Mouse (Mus musculus) CH12.LX (cell line): ENCODE data around the gene Mxd4. TPM values are rescaled to one million over a fixed set of nuclear protein-coding genes. Genes with fewer than 3 reads are reported as not detected.

Source experiments
- DNase-seq: peaks from one replicate; pipeline ENCODE4 v3.0.0-alpha.2; 2013; ENCODE audit errors: extremely low read depth
- H3K27ac ChIP-seq: 2 replicates; pipeline ENCODE4 v1.5.1; 2012; ENCODE audit warnings: low read depth, mild to moderate bottlenecking, control low read depth, moderate library complexity; ENCODE audit not compliant: insufficient read depth
- H3K27me3 ChIP-seq: replicated peaks from 2 replicates; pipeline ENCODE3; 2012; ENCODE audit warnings: inconsistent platforms
- H3K36me3 ChIP-seq, 2 experiments: replicated peaks in 1 of 2; 2 replicates each; pipeline versions ENCODE3 to v1.6.1; 2012; ENCODE audit warnings: inconsistent platforms in 1 of 2, low read length in 1 of 2, mild to moderate bottlenecking in 1 of 2, mixed read lengths in 1 of 2, moderate library complexity in 1 of 2; ENCODE audit not compliant: control insufficient read depth in 1 of 2, insufficient read depth in 1 of 2
- H3K4me1 ChIP-seq, 2 experiments: 2 replicates each; pipeline ENCODE4 v1.6.1; 2012; ENCODE audit warnings: inconsistent platforms in 1 of 2, moderate library complexity in 1 of 2; ENCODE audit not compliant: insufficient read depth in 2 of 2, control insufficient read depth in 1 of 2
- H3K4me2 ChIP-seq: 2 replicates; pipeline ENCODE4 v1.6.1; 2012; ENCODE audit warnings: low read depth, mild to moderate bottlenecking, control low read depth; ENCODE audit not compliant: poor library complexity, insufficient read depth, severe bottlenecking
- H3K4me3 ChIP-seq, 3 experiments: fragments of 150-350 bp in 1 of 3; sonication (generic) in 1 of 3; replicated peaks in 1 of 3; 2 replicates each; pipeline versions ENCODE3 to v1.5.1; 2011 to 2012; ENCODE audit warnings: low read depth in 2 of 3, low read length in 2 of 3, mild to moderate bottlenecking in 2 of 3, moderate library complexity in 2 of 3, control low read depth in 1 of 3, improper control_type of control experiment in 1 of 3, inconsistent platforms in 1 of 3, mixed read lengths in 1 of 3; ENCODE audit not compliant: poor library complexity in 1 of 3
- H3K79me2 ChIP-seq: replicated peaks from 2 replicates; pipeline ENCODE4 v1.6.1; 2012; ENCODE audit warnings: mild to moderate bottlenecking, moderate library complexity; ENCODE audit not compliant: control insufficient read depth, poor library complexity, insufficient read depth, severe bottlenecking; ENCODE audit errors: extremely low read depth
- H3K9ac ChIP-seq: 2 replicates; pipeline ENCODE4 v1.6.1; 2012; ENCODE audit warnings: low read depth, mild to moderate bottlenecking, control low read depth, moderate library complexity; ENCODE audit not compliant: insufficient read depth
- H3K9me3 ChIP-seq: replicated peaks from 2 replicates; pipeline ENCODE3; 2012; ENCODE audit warnings: low read length, inconsistent platforms, mixed read lengths
- CHD1 ChIP-seq: IDR thresholded peaks from 2 replicates; pipeline ENCODE4 v1.6.1; 2012; ENCODE audit warnings: low read depth, low read length, improper control_type of control experiment, inconsistent platforms
- CHD2 ChIP-seq: IDR thresholded peaks from 2 replicates; pipeline ENCODE4 v1.6.1; 2011; ENCODE audit warnings: low read length, improper control_type of control experiment
- CTCF ChIP-seq, 2 experiments: IDR thresholded peaks in 1 of 2; conservative IDR thresholded peaks in 1 of 2; 2 replicates each; pipeline ENCODE4 v1.5.1; 2011 to 2012; ENCODE audit warnings: low read depth in 2 of 2, low read length in 2 of 2, improper control_type of control experiment in 1 of 2, inconsistent platforms in 1 of 2, mild to moderate bottlenecking in 1 of 2, moderate library complexity in 1 of 2
- E2F4 ChIP-seq: IDR thresholded peaks from 2 replicates; pipeline ENCODE4 v1.6.1; 2011; ENCODE audit warnings: low read depth, low read length, improper control_type of control experiment; ENCODE audit not compliant: insufficient replicate concordance
- EP300 ChIP-seq: IDR thresholded peaks from 2 replicates; pipeline ENCODE4 v1.6.1; 2011; ENCODE audit warnings: low read length, improper control_type of control experiment
- ETS1 ChIP-seq: conservative IDR thresholded peaks from 2 replicates; pipeline ENCODE4 v1.6.1; 2012; ENCODE audit warnings: low read depth, mild to moderate bottlenecking, inconsistent platforms, low read length, improper control_type of control experiment, moderate library complexity
- HCFC1 ChIP-seq: IDR thresholded peaks from 2 replicates; pipeline ENCODE4 v1.6.1; 2012; ENCODE audit warnings: low read depth, mild to moderate bottlenecking, inconsistent platforms, low read length, improper control_type of control experiment
- IRF4 ChIP-seq: IDR thresholded peaks from 2 replicates; pipeline ENCODE4 v1.6.1; 2014; ENCODE audit warnings: low read depth, mild to moderate bottlenecking, inconsistent platforms, low read length, improper control_type of control experiment
- MAFK ChIP-seq: IDR thresholded peaks from 2 replicates; pipeline ENCODE4 v1.6.1; 2011; ENCODE audit warnings: low read length, improper control_type of control experiment; ENCODE audit not compliant: insufficient replicate concordance
- MAX ChIP-seq: IDR thresholded peaks from 2 replicates; pipeline ENCODE4 v1.6.1; 2011; ENCODE audit warnings: low read length, improper control_type of control experiment
- MXI1 ChIP-seq: IDR thresholded peaks from 2 replicates; pipeline ENCODE4 v1.6.1; 2011; ENCODE audit warnings: mild to moderate bottlenecking, low read depth, low read length, improper control_type of control experiment
- NRF1 ChIP-seq: IDR thresholded peaks from 2 replicates; pipeline ENCODE4 v1.6.1; 2014; ENCODE audit warnings: low read depth, mild to moderate bottlenecking, inconsistent platforms, low read length, improper control_type of control experiment, moderate library complexity
- PAX5 ChIP-seq: IDR thresholded peaks from 2 replicates; pipeline ENCODE4 v1.6.1; 2012; ENCODE audit warnings: low read length, inconsistent platforms, mixed read lengths
- POLR2A ChIP-seq: IDR thresholded peaks from 2 replicates; pipeline ENCODE4 v1.6.1; 2011; ENCODE audit warnings: low read depth, mild to moderate bottlenecking, improper control_type of control experiment, low read length
- RAD21 ChIP-seq: IDR thresholded peaks from 2 replicates; pipeline ENCODE4 v1.6.1; 2011; ENCODE audit warnings: low read depth, mild to moderate bottlenecking, low read length, improper control_type of control experiment, moderate library complexity
- RCOR1 ChIP-seq: conservative IDR thresholded peaks from 2 replicates; pipeline ENCODE4 v1.6.1; 2012; ENCODE audit warnings: low read depth, mild to moderate bottlenecking, inconsistent platforms, low read length, improper control_type of control experiment
- TBP ChIP-seq: conservative IDR thresholded peaks from 2 replicates; pipeline ENCODE4 v1.6.1; 2011; ENCODE audit warnings: low read depth, low read length, improper control_type of control experiment
- USF1 ChIP-seq: IDR thresholded peaks from 2 replicates; pipeline ENCODE4 v1.6.1; 2014; ENCODE audit warnings: low read depth, mild to moderate bottlenecking, inconsistent platforms, low read length, improper control_type of control experiment
- ZC3H11A ChIP-seq: IDR thresholded peaks from 2 replicates; pipeline ENCODE4 v1.6.1; 2012; ENCODE audit warnings: low read depth, mild to moderate bottlenecking, inconsistent platforms, low read length, improper control_type of control experiment
- ZKSCAN1 ChIP-seq: IDR thresholded peaks from 2 replicates; pipeline ENCODE4 v1.6.1; 2012; ENCODE audit warnings: low read depth, inconsistent platforms, low read length, improper control_type of control experiment, borderline replicate concordance
- ZNF384 ChIP-seq: IDR thresholded peaks from 2 replicates; pipeline ENCODE4 v1.6.1; 2012; ENCODE audit warnings: low read depth, low read length, improper control_type of control experiment, inconsistent platforms
- dilution Hi-C: fragments of 300-500 bp; cut with MboI; formaldehyde crosslinking; loops from 2 replicates; pipeline ENCODE4 v1.14.3; 2020; ENCODE audit warnings: low sequenced_read_pairs; ENCODE audit not compliant: extremely low pct_unique_long_range_greater_than_20kb, extremely low pct_ligation_motif_present
- in situ Hi-C: fragments of 300-500 bp; cut with MboI; formaldehyde crosslinking; loops from 3 replicates; pipeline ENCODE4 v1.14.3; 2019; ENCODE audit warnings: low sequenced_read_pairs, low pct_ligation_motif_present, low pct_unique_long_range_greater_than_20kb, mixed read lengths
- polyA plus RNA-seq: library from polyadenylated mRNA; unstranded; fragments of >175 nt; gene quantifications from 2 replicates; pipeline ENCODE4 v1.2.1, GENCODE M21; 2012; ENCODE audit warnings: low read depth; ENCODE audit not compliant: insufficient read length
- total RNA-seq, 2 experiments: library from RNA; depleted of rRNA; stranded (reverse); fragments of 300-350 nt in 1 of 2; fragments of >200 nt in 1 of 2; gene quantifications; 2 replicates each; pipeline ENCODE4 v1.2.3; 2012 to 2014

Gene Mxd4
- total and polyA plus RNA-seq, 3 experiments: 4.8 to 6.2 (median 6.0) TPM

- no peak overlapping the region for H3K27ac ChIP-seq
- in situ Hi-C loops (no loop called here), dilution Hi-C loops (no loop called here)
- H3K9me3 ChIP-seq: no peaks in the 10 kb centered on the region
- no peaks in the 10 kb centered on the region for H3K36me3 ChIP-seq
- no peak for DNase-seq
- H3K27me3 ChIP-seq: no peaks in the 10 kb centered on the region
- no peak overlapping the region for H3K4me2 ChIP-seq
- peak; percentile 66 for TF ChIP-seq ZNF384
- no peak for TF ChIP-seq RCOR1
- H3K79me2 ChIP-seq: no peaks in the 10 kb centered on the region
- H3K4me1 ChIP-seq: peaks cover 5 to 10% of the 10 kb centered on the region in 2 experiments; a peak in 3 of 4 replicates
- no peak overlapping the region for H3K4me3 ChIP-seq
- H3K9ac ChIP-seq: no peak overlapping the region
Observed at GRCm38 (mm10) chr5:34220001-34220400, 32.5 kb upstream of the Mxd4 start.

GRCm38 (mm10) chr5:34218672-34219071, 31.2 kb upstream of the Mxd4 start:
- H3K27ac ChIP-seq: no peak overlapping the region
- H3K4me1 ChIP-seq: peaks cover 0 to 7% of the 10 kb centered on the region in 2 experiments; a peak in 2 of 4 replicates
- H3K36me3 ChIP-seq: no peaks in the 10 kb centered on the region
- no peaks in the 10 kb centered on the region for H3K9me3 ChIP-seq
- H3K79me2 ChIP-seq: no peaks in the 10 kb centered on the region
- no peak for DNase-seq
- in situ Hi-C loops (no loop called here), dilution Hi-C loops (no loop called here)
- H3K9ac ChIP-seq: no peak overlapping the region
- H3K4me3 ChIP-seq: no peak overlapping the region
- no peak overlapping the region for H3K4me2 ChIP-seq
- no peaks in the 10 kb centered on the region for H3K27me3 ChIP-seq
- TF ChIP-seq PAX5: no peak

DNA sequence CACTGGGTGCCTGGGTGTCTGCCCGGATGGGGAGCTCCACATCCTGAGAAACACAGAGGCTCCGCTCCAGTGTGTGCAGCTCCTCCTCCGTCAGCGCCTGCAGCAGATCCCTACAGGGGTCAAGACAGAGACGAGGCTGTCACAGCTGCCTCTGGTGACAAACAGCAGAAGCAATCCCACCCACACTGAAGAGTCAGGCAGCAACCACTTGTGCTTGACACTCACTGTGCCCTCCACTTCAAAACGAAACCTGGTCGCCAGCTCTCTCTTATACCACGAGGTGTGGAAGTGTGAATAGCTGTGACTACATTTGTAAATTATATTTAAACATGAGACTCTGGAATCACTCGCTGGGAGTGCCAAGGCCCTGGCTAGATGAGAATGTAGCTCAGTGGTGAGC, 30.2 kb upstream of the Mxd4 start:
- in situ Hi-C loops: no loop called here

GRCm38 (mm10) chr5:34216025-34216424, 28.5 kb upstream of the Mxd4 start:
- no peak for DNase-seq
- Histone ChIP-seq H3K36me3 (no peaks in the 10 kb centered on the region), H3K9ac (no peak overlapping the region), H3K4me1 (peaks cover 0 to 6% of the 10 kb centered on the region in 2 experiments; a peak in 2 of 4 replicates), H3K9me3 (no peaks in the 10 kb centered on the region), H3K4me2 (no peak overlapping the region), H3K4me3 (no peak overlapping the region), H3K79me2 (no peaks in the 10 kb centered on the region), H3K27ac (no peak overlapping the region), H3K27me3 (no peaks in the 10 kb centered on the region)
- TF ChIP-seq USF1 (no peak), ZNF384 (no peak), MXI1 (no peak), MAFK (no peak), NRF1 (no peak), RAD21 (no peak), MAX (no peak), CHD1 (no peak), EP300 (no peak), IRF4 (no peak), ZC3H11A (no peak), CTCF (conservative IDR thresholded peaks at IDR 0.05 in 1 of 2, IDR thresholded peaks at IDR 0.05 in 1 of 2; ENCODE audit: low read depth in 2 of 2, low read length in 2 of 2) (no peak), HCFC1 (no peak)
- in situ Hi-C loops: no loop called here
- dilution Hi-C loops: no loop called here

More for the DNA sequence above, 30.2 kb upstream of the Mxd4 start:
- Histone ChIP-seq H3K9me3 (no peaks in the 10 kb centered on the region), H3K4me2 (no peak overlapping the region), H3K9ac (no peak overlapping the region), H3K27me3 (no peaks in the 10 kb centered on the region), H3K27ac (no peak overlapping the region), H3K36me3 (no peaks in the 10 kb centered on the region), H3K4me3 (no peak overlapping the region), H3K4me1 (peaks cover 0 to 6% of the 10 kb centered on the region in 2 experiments; a peak in 2 of 4 replicates), H3K79me2 (no peaks in the 10 kb centered on the region)
- dilution Hi-C loops: no loop called here
- TF ChIP-seq CHD2 (no peak), MAX (no peak), E2F4 (no peak), TBP (no peak), ETS1 (no peak), EP300 (no peak), NRF1 (no peak), POLR2A (no peak), ZKSCAN1 (no peak)
- DNase-seq: no peak
